Mouse (Mus musculus): ENCODE measurements at regions not wholly inside any gene's neighbourhood (a gene's known extent, or its start where the extent isn't known, plus 50 kb on each side); places are given as distances from the start of the nearest gene placed in this dataset.

DNA sequence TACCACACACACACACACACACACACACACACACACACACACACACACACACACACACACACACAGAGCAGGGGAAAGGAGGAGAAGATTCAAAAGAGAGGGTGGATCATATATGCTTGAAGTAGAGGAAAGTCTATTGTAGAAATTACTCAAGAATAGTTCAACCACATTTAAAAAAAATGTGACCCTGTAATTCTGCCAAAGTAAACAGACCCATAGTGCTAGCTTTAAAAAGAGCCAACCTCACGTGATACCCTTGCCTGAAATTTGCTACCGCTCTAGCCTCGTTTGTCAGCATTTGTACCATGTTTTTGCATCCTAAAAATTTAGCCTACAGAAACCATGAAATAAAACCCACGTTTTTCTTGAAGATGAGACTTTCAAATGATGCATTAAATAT is 132.6 kb upstream of the Nrip1 start:
- TF ChIP-seq CTCF (IDR thresholded peaks at IDR 0.05; ENCODE audit: low read depth) (no peak), EP300 (IDR thresholded peaks at IDR 0.05; ENCODE audit: low read depth) (no peak)

All from heart, postnatal 0 days (tissue).